Mouse (Mus musculus) right cerebral cortex, postnatal 36 days (tissue): Measurements from ENCODE around the gene 2410002F23Rik.
A peak's percentile ranks its signal among the peaks of the same experiment; 100 is the strongest.
"Not testable (repeated sequence)": the region's sequence is repeated elsewhere in the genome, so short reads cannot be mapped to it uniquely, and the experiment has no call there.

Source experiments
- DNase-seq, 2 experiments: peaks; one replicate each; pipeline ENCODE4 v3.0.0; 2022; ENCODE audit warnings: low spot score in 2 of 2, mixed read lengths in 1 of 2

Gene 2410002F23Rik

DNA sequence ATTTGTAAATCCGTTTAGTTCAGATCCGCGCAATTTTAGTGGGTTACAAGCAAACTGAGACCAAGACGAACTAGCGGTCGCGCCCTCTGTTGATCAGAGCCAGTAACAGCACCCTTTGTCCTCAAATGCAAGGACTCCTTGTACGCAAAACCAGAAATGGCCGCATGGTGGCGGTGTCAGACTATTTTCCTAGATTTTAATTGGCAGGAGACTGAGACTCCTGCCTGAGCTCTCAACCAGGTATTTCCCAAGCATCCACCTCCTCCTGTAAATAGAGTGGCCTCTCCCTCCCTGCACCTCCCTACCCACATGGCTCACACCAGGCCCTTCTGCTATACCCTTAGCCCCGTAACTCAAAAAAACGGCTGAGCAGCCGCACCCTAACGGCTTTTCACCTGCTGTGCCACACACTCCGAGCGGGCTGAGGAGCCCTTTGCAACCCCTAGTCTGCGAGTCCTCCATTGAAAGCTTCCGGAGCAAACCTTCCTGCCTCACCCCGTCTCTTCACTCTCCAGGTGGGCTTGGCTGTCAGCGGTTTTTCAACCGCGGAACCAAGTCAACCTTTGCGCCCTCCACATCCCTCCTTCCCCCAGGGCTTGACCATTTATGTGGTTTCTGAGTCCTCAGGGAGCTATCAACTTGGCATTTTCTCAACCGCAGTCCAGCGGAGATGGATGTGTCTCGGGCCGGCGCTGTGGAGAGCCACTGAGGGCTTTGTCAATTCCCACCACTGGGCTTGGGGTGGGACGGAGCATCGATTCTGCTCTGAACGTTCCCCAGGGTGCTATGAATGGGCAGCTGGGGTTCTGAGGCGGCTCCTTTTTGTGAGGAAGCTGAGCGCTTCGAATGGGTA, 16.5 kb downstream of the 2410002F23Rik start:
- peak; percentile 90 for DNase-seq

- DNase-seq, result no peak
Observed at GRCm38 (mm10) chr7:44268117-44268516, 21.6 kb downstream of the 2410002F23Rik start.

GRCm38 (mm10) chr7:44269397-44269796, 22.9 kb downstream of the 2410002F23Rik start:
- DNase-seq, result no peak

- DNase-seq, result no peak
Observed at GRCm38 (mm10) chr7:44271309-44271708, 24.8 kb downstream of the 2410002F23Rik start.

DNA sequence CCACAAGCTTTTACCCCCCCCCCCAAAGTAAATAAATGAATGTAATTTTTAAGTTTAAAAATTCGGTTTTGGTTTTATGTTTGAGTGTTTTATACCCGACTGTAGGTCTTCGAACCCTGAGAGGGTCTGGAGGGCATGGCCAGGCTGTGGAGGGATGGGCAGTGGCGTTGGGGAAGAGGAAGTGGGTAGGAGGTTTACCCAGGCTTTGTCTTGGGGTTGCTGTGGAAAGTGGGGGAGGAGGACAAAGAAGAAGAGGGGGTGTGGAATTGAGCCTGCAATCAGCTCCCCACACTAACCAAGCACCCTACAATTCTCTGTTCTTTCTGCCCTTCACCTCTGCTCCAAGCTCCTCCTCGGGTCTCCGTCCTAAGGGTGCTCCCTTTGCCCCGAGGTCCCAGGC, 26.0 kb downstream of the 2410002F23Rik start:
- DNase-seq, result no peak

- no peak for DNase-seq
Observed at GRCm38 (mm10) chr7:44273446-44273845, 26.9 kb downstream of the 2410002F23Rik start.

DNA sequence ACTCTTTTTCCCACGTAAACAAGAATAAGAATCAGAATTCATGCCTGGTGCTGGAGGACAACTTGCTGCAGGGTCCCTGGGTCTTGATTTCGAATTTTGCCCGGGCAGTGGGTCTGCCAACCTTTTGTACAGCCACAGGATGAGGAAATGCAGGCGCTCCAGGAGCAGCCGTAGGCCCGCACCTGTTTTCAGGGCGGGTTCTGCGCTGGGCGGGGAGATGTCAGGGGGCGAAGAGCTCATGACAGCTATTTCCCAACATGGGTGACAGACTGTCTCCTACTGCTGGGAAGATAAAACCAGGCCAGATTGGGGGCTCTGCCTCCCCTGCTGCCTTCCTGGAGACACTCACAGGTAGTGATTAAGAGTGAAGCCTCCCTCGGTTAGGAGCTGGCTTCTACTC, 27.6 kb downstream of the 2410002F23Rik start:
- no peak for DNase-seq

GRCm38 (mm10) chr7:44275546-44275945, 29.0 kb downstream of the 2410002F23Rik start:
- no peak for DNase-seq

DNA sequence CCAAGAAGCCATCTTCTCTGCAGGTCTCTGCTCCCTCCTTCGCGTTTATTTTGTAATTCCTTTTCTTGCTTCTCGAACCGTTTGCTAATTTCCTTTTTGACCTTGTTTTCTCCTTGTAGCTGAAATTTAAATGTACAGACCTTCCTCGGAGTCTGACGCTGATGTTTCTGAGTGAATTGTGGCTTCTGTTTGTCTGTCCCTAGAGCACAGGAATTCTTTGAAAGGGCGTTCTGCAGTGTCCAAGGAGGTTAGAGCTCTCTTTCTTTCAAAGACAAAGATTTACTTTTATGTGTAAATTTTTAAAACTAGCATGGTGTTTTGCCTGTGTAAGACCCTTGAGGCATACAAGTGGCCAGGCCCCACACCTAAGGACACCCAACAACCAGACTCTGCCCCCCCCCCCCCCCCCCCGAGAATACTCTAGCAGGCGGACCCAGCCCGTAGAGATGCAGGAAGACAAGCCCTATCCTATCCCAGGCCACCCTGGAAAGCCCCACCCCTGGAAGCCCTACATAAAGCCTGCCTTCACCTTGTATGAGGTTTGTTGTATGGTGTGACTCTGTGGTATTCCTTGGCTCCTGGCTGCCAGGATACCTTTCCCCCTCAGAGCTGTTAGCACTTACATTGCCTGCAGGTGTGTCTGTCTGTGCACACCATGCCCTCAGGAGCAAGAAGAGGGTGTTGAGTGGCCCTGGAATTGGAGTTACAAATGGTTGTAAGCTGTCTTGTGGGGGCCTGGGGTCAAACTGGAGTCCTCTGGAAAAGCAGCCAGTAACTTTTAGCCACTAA, 30.1 kb downstream of the 2410002F23Rik start:
- no peak for DNase-seq

- DNase-seq, result no peak
Observed at GRCm38 (mm10) chr7:44277250-44277622, 30.7 kb downstream of the 2410002F23Rik start.

GRCm38 (mm10) chr7:44280959-44281358, 34.4 kb downstream of the 2410002F23Rik start:
- no peak for DNase-seq

GRCm38 (mm10) chr7:44281586-44281985, 35.1 kb downstream of the 2410002F23Rik start:
- DNase-seq, result no peak

GRCm38 (mm10) chr7:44287760-44288159, 41.2 kb downstream of the 2410002F23Rik start:
- DNase-seq, result no peak

- DNase-seq, result no peak
Observed at GRCm38 (mm10) chr7:44290986-44291385, 44.5 kb downstream of the 2410002F23Rik start.

- DNase-seq, result no peak
Observed at GRCm38 (mm10) chr7:44291418-44291817, 44.9 kb downstream of the 2410002F23Rik start.

- DNase-seq, result not testable (repeated sequence)
Observed at GRCm38 (mm10) chr7:44297501-44297900, 51.0 kb downstream of the 2410002F23Rik start.
